Mouse (Mus musculus) megakaryocyte, embryonic 14.5 days (primary cell): Measurements from ENCODE around the gene Olfr514. TPM values are rescaled to one million over a fixed set of nuclear protein-coding genes. Genes with fewer than 3 reads are reported as not detected.
"Not testable (repeated sequence)": the region's sequence is repeated elsewhere in the genome, so short reads cannot be mapped to it uniquely, and the experiment has no call there.

Experiments
- H3K27me3 ChIP-seq: replicated peaks from 2 replicates; pipeline ENCODE3; 2012; ENCODE audit warnings: inconsistent platforms
- H3K36me3 ChIP-seq: replicated peaks from 2 replicates; pipeline ENCODE3; 2012; ENCODE audit warnings: low read length, inconsistent platforms, mixed read lengths
- H3K4me1 ChIP-seq: 2 replicates; pipeline ENCODE4 v1.6.1; 2012; ENCODE audit warnings: inconsistent platforms
- H3K4me3 ChIP-seq: replicated peaks from 2 replicates; pipeline ENCODE3; 2012; ENCODE audit warnings: moderate library complexity, mild to moderate bottlenecking, inconsistent platforms
- H3K9me3 ChIP-seq: 2 replicates; pipeline ENCODE4 v1.6.1; 2012; ENCODE audit warnings: inconsistent platforms
- FLI1 ChIP-seq: IDR thresholded peaks from 2 replicates; pipeline ENCODE4 v1.6.1; 2012; ENCODE audit warnings: low read length, inconsistent platforms, mixed read lengths
- GATA1 ChIP-seq: IDR thresholded peaks from 3 replicates; pipeline ENCODE4 v1.6.1; 2012; ENCODE audit warnings: mixed read lengths, low read length, inconsistent platforms, borderline replicate concordance
- polyA plus RNA-seq: library from polyadenylated mRNA; stranded (reverse); fragments of >175 nt; gene quantifications from 2 replicates; pipeline ENCODE4 v1.2.3, GENCODE M21; 2012; ENCODE audit warnings: low replicate concordance; ENCODE audit not compliant: insufficient read depth

Olfr514 gene
- not detected in 2 replicates for polyA plus RNA-seq

DNA sequence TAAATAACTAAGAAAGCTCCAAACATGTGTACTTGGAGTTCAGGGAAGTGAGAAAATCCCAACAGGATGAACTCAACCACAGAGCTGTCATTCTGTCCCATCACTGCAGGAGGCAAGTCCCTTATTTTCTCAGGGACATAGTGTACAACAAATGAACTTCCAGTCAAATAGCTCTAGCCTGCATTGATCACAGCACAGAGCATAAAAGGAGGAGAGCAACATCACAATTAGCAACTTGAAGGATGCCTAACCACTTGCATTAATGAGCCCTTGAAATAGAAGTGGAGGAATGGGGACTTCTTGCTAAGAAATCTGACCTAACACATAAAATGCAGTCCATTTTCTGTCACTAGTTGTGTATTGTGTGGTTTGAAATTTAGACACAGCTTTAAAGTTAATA lies at the start of gene Olfr514:
Gene Olfr514, minus strand, starts transcription at position 101 of the 400 bp plus-strand sequence.
- Histone ChIP-seq H3K27me3 (no peaks in the 10 kb centered on the region), H3K4me1 (no peaks in the 10 kb centered on the region), H3K9me3 (0 out of 2 replicates have a peak, but pooled peaks cover under 1% of the 10 kb centered on the region), H3K4me3 (no peak within 1 kb of the TSS), H3K36me3 (no peaks in the 10 kb centered on the region)
- TF ChIP-seq GATA1, result no peak
- no peak for TF ChIP-seq FLI1

- no peaks in the 10 kb centered on the region for H3K4me1 ChIP-seq
- H3K27me3 ChIP-seq, result no peaks in the 10 kb centered on the region
- no peak for TF ChIP-seq GATA1
- TF ChIP-seq FLI1, result no peak
- no peaks in the 10 kb centered on the region for H3K36me3 ChIP-seq
- no peaks in the 10 kb centered on the region for H3K9me3 ChIP-seq
- H3K4me3 ChIP-seq, result no peak within 1 kb of the TSS
These were observed 46.5 kb upstream of the Olfr514 start, which contains the start of gene Olfr517 for GRCm38 (mm10) chr7:108872279-108872678. Gene Olfr517, minus strand, starts transcription at chr7:108872379.

- Histone ChIP-seq H3K4me3 (no peak within 1 kb of the TSS), H3K27me3 (no peaks in the 10 kb centered on the region)
- TF ChIP-seq GATA1 (no peak), FLI1 (no peak)
These were observed 24.6 kb upstream of the Olfr514 start, which contains the start of gene Olfr516 for GRCm38 (mm10) chr7:108850429-108850828. Gene Olfr516, minus strand, starts transcription at chr7:108850529.

GRCm38 (mm10) chr7:108814593-108815215 lies 11.1 kb downstream of the Olfr514 start:
- not testable (repeated sequence) for H3K27me3 ChIP-seq, H3K9me3 ChIP-seq, H3K36me3 ChIP-seq, H3K4me1 ChIP-seq, H3K4me3 ChIP-seq

More at GRCm38 (mm10) chr7:108850429-108850828, 24.6 kb upstream of the Olfr514 start, which contains the start of gene Olfr516:
- Histone ChIP-seq H3K9me3 (no peaks in the 10 kb centered on the region), H3K4me1 (no peaks in the 10 kb centered on the region), H3K36me3 (no peaks in the 10 kb centered on the region)

GRCm38 (mm10) chr7:108797205-108797933 lies 28.4 kb downstream of the Olfr514 start:
- TF ChIP-seq GATA1, result no peak
- TF ChIP-seq FLI1, result no peak
- no peaks in the 10 kb centered on the region for H3K9me3 ChIP-seq
- H3K27me3 ChIP-seq, result no peaks in the 10 kb centered on the region
- no peak overlapping the region for H3K4me3 ChIP-seq
- H3K4me1 ChIP-seq, result no peaks in the 10 kb centered on the region
- no peaks in the 10 kb centered on the region for H3K36me3 ChIP-seq

Other genes starting within 250 kb of the Olfr514 start
- not detected in 2 replicates for gene Olfr506, start 215.2 kb downstream of the Olfr514 start, polyA plus RNA-seq
- gene Olfr507, start 204.2 kb downstream of the Olfr514 start, polyA plus RNA-seq, result not detected in 2 replicates
- gene Olfr508, start 196.0 kb downstream of the Olfr514 start, polyA plus RNA-seq, result 0.06 TPM in 1 of 2 replicates, not detected in the other
- not detected in 2 replicates for gene Olfr509, start 174.1 kb downstream of the Olfr514 start, polyA plus RNA-seq
- gene Olfr510, start 159.6 kb downstream of the Olfr514 start, polyA plus RNA-seq, result not detected in 2 replicates
- 0.15 TPM in 1 of 2 replicates, not detected in the other for gene Olfr512, start 112.7 kb downstream of the Olfr514 start, polyA plus RNA-seq
- gene Olfr513, start 75.0 kb downstream of the Olfr514 start, polyA plus RNA-seq, result not detected in 2 replicates
- gene Olfr516, start 24.5 kb upstream of the Olfr514 start, polyA plus RNA-seq, result not detected in 2 replicates
- not detected in 2 replicates for gene Olfr517, start 46.4 kb upstream of the Olfr514 start, polyA plus RNA-seq
- 0.12 TPM in 1 of 2 replicates, not detected in the other for gene Olfr518, start 59.0 kb upstream of the Olfr514 start, polyA plus RNA-seq
- gene Olfr519, start 68.4 kb upstream of the Olfr514 start, polyA plus RNA-seq, result not detected in 2 replicates
- 0.04 TPM in 1 of 2 replicates, not detected in the other for gene Nlrp10, start 104.2 kb upstream of the Olfr514 start, polyA plus RNA-seq
- 351 and 1,291 TPM in 2 replicates for gene Eif3f, start 108.4 kb upstream of the Olfr514 start, polyA plus RNA-seq
- 0.83 TPM in 1 of 2 replicates, not detected in the other for gene Tub, start 124.3 kb upstream of the Olfr514 start, polyA plus RNA-seq